Mouse (Mus musculus) forebrain, embryonic 16.5 days (tissue): ENCODE data around the gene Gm9821. TPM values are rescaled to one million over a fixed set of nuclear protein-coding genes. Genes with fewer than 3 reads are reported as not detected.

ENCODE experiments used
- ATAC-seq: fragments of 200-750 bp; cut with Nextera tagmentation; 2 replicates; pipeline ENCODE4 v1.8.0; 2017; ENCODE audit warnings: mild to moderate bottlenecking, moderate library complexity
- H3K27ac ChIP-seq: fragments of 300-500 bp; sonication (generic); 2 replicates; pipeline ENCODE4 v1.5.1; 2014; ENCODE audit warnings: low read length, control low read depth
- H3K27me3 ChIP-seq: fragments of 300-500 bp; sonication (generic); replicated peaks from 2 replicates; pipeline ENCODE4 v1.6.1; 2014; ENCODE audit warnings: low read length; ENCODE audit not compliant: control insufficient read depth, insufficient read depth
- H3K36me3 ChIP-seq: fragments of 300-500 bp; sonication (generic); 2 replicates; pipeline ENCODE4 v1.6.1; 2014; ENCODE audit not compliant: control insufficient read depth, insufficient read depth
- H3K4me1 ChIP-seq: fragments of 300-500 bp; sonication (generic); replicated peaks from 2 replicates; pipeline ENCODE4 v1.6.1; 2014; ENCODE audit warnings: low read length; ENCODE audit not compliant: control insufficient read depth, insufficient read depth
- H3K4me2 ChIP-seq: fragments of 300-500 bp; sonication (generic); 2 replicates; pipeline ENCODE4 v1.6.1; 2014; ENCODE audit warnings: mild to moderate bottlenecking, low read length, control low read depth
- H3K4me3 ChIP-seq: fragments of 300-500 bp; sonication (generic); replicated peaks from 2 replicates; pipeline ENCODE4 v1.5.1; 2014; ENCODE audit warnings: mild to moderate bottlenecking, low read length, control low read depth
- H3K9ac ChIP-seq: fragments of 300-500 bp; sonication (generic); replicated peaks from 2 replicates; pipeline ENCODE4 v1.6.1; 2014; ENCODE audit warnings: low read depth, low read length, control low read depth
- H3K9me3 ChIP-seq: fragments of 300-500 bp; sonication (generic); 2 replicates; pipeline ENCODE4 v1.6.1; 2016; ENCODE audit warnings: low read length; ENCODE audit not compliant: control insufficient read depth
- WGBS: fragments of 180-500 bp; shearing (Covaris S2); extraction: QIAGEN DNeasy Blood & Tissue Kit; methylation state at CpG from one replicate; pipeline ENCODE4 v1.1.7; 2014; 5-methylcytosine and 5-hydroxymethylcytosine counted together
- polyA plus RNA-seq: library from polyadenylated mRNA; unstranded; fragments of >200 nt; fragmentation: Nextera tagmentation; extraction: Ambion mirVana; gene quantifications from 2 replicates; pipeline ENCODE4 v1.2.1, GENCODE M21; 2015

The Gm9821 gene
- polyA plus RNA-seq, 1 experiment from 2014 or later, result 0.46 TPM

DNA sequence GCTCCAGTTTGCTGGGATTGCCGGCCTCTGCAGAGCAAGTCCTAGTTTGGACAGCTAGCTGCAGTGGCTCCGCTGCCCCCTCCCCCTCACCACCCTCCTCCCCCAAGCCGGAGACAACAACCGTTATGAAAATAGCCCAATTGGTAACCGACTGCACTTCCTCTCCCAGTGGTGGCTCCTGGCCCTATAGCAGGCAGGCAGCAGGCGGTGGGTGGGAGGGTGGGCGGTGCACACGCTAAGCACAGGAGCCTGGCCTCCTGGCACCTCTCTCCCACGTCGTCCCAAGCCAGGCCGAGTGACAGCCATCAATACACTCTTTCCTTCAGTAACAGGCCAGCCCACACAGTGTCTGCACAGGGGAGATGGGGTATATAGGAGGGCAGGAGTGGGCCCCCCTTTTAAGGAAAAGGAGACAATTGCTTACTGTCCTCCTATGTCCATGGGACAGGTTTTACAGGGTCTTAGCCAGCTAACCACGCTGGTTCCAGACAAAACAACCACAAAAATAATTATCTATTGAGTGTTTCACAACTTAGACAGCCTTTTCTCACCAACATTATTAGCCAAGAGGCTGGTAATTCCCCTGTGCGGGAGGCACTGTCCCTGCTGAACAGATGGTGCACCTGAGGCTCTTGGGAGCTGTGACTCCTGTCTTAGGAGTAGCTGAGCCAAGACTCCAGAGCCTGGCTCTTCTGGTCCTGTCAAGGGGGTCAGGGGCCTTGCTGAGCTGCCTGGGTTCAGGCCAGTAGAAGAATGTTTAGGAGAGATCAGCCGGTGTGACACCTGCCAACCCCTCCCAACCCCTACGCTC, 5.0 kb downstream of the Gm9821 start:
- H3K27ac ChIP-seq, result peak overlapping the region; percentile 65
- H3K36me3 ChIP-seq, result no peaks in the 10 kb centered on the region
- peak; percentile 86 for ATAC-seq
- H3K27me3 ChIP-seq, result no peaks in the 10 kb centered on the region
- WGBS, result 9% methylated on average over 15 of the region's 15 CpGs
- H3K4me3 ChIP-seq, result no peak overlapping the region
- H3K9me3 ChIP-seq, result no peaks in the 10 kb centered on the region
- H3K9ac ChIP-seq, result peak overlapping the region; percentile 9
- H3K4me2 ChIP-seq, result peak overlapping the region; percentile 32
- H3K4me1 ChIP-seq, result peaks cover 49% of the 10 kb centered on the region

DNA sequence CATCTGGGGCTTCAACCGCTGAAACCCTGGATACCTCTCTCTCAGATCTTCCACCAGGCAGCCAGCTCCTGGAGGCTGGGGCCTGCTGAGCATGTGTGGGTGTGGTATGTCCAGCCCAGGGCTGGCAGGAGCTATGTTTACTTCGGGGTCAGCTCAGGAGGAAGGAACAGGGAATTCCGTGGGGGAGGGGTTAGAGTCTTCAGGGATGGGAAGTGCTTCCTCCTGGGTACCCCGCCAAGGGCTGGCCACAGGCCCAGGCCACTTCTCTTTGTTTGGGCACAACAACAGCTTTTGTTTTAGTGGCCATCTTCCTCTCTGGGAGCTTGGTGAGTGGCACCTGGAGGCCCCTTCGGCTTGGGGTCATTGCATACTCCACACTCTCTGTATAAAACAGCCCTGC, 8.3 kb downstream of the Gm9821 start:
- no peak for ATAC-seq
- 25% methylated on average over 5 of the region's 5 CpGs for WGBS

DNA sequence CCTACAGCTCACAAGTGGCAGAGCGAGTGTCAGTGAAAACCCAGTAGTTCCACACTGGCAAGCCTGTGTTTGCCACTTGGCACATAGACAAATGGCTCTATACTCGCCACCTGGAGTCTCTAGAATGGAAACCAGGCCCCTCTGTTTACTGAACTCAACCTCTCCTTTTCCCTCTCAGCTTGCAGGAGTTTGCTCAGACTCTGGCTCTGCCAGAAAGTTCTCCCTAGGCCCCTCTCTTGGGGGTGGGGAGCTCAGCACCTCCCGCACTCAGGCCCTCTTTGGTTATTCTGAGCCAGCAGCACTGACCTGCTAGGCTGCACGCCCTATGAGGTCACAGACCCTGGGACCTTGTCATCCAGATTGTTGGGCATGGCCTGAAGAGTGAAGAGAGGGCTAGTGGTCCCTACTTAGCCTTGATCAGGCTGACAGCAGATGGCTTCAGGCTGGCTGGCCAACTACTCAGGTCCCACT, 9.7 kb downstream of the Gm9821 start:
- no peak overlapping the region for H3K4me2 ChIP-seq
- no peak overlapping the region for H3K9ac ChIP-seq
- ATAC-seq, result no peak
- no peaks in the 10 kb centered on the region for H3K9me3 ChIP-seq
- H3K4me1 ChIP-seq, result peaks cover 43% of the 10 kb centered on the region
- no peaks in the 10 kb centered on the region for H3K36me3 ChIP-seq
- no peak overlapping the region for H3K4me3 ChIP-seq
- WGBS, result 74% methylated on average over 4 of the region's 4 CpGs
- H3K27ac ChIP-seq, result no peak overlapping the region
- no peaks in the 10 kb centered on the region for H3K27me3 ChIP-seq

More for the DNA sequence above, 8.3 kb downstream of the Gm9821 start:
- no peak overlapping the region for H3K27ac ChIP-seq
- no peak overlapping the region for H3K4me2 ChIP-seq
- H3K27me3 ChIP-seq, result no peaks in the 10 kb centered on the region
- H3K4me1 ChIP-seq, result peaks cover 47% of the 10 kb centered on the region
- H3K4me3 ChIP-seq, result no peak overlapping the region
- no peaks in the 10 kb centered on the region for H3K9me3 ChIP-seq
- H3K36me3 ChIP-seq, result no peaks in the 10 kb centered on the region
- H3K9ac ChIP-seq, result no peak overlapping the region

DNA sequence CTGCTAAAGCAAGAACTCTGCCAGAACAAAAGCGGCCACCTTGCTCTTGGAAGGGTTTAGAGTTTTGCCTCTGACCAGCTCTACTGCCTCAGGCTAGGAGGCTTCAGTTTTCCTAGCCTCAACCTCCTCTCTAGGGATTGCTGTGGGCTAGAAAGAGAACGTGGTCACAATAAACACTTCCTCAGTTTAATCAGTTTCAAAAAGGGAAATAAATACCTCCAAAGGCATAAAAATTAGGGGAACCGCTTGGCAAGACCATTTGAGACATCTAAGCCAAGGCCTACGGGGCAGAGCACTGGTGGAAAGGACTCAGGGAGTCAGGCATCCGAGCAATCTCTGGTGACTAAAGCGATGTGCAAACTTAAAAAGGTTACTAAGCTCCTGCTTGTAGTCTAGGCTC, 10.4 kb downstream of the Gm9821 start:
- H3K36me3 ChIP-seq, result no peaks in the 10 kb centered on the region
- H3K9me3 ChIP-seq, result no peaks in the 10 kb centered on the region
- H3K27ac ChIP-seq, result no peak overlapping the region
- no peak overlapping the region for H3K4me3 ChIP-seq
- H3K27me3 ChIP-seq, result no peaks in the 10 kb centered on the region
- no peak for ATAC-seq
- no peak overlapping the region for H3K9ac ChIP-seq
- 86% methylated on average over 6 of the region's 6 CpGs for WGBS
- H3K4me1 ChIP-seq, result peaks cover 36% of the 10 kb centered on the region
- H3K4me2 ChIP-seq, result no peak overlapping the region

DNA sequence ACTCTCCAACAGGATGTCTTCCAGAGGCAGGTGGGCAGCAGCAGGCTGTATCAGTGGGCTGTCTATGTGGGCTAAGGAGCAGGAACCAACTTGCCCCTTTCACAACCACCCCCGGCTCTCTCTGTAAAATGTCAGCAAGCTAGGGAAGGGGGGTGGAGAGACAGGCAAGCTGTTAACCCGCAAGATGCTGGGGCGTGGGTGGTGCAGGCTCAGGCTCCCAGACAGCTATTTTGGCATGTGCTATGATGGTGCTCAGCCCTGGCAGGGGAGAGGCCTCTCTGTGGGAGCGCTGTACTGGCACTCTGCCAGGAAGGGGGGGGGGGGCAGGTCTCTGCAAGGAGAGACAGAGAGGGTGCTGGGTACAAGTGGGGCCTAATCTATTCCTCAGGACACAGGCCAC, 11.6 kb downstream of the Gm9821 start:
- Histone ChIP-seq H3K36me3 (no peaks in the 10 kb centered on the region), H3K4me1 (peaks cover 41% of the 10 kb centered on the region), H3K27me3 (no peaks in the 10 kb centered on the region), H3K4me3 (no peak overlapping the region), H3K9ac (no peak overlapping the region), H3K4me2 (no peak overlapping the region), H3K9me3 (no peaks in the 10 kb centered on the region), H3K27ac (peak overlapping the region; percentile 72)
- peak; percentile 84 for ATAC-seq
- whole genome bisulfite sequencing, result 17% methylated on average over 4 of the region's 4 CpGs

DNA sequence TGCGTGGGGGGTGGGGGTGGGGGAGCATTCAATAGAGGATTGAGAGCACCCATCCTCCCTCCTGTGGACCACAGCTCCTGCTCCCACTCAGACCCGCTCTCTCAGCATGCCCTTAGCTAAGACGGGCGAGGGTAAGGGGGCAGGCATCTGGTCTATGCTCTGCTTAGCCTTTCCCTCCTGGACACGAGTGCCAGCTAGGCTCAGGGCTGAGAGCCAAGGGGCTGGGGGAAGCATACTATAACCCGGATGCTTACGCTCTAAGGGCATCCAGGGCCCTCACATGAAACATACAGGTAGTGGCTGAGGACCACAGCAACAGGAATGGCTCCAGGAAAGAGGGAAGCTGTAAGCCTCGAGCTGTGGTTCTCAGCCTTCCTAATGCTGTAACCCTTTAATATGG, 12.5 kb downstream of the Gm9821 start:
- no peak for ATAC-seq
- Histone ChIP-seq H3K4me1 (peaks cover 49% of the 10 kb centered on the region), H3K27ac (no peak overlapping the region), H3K9ac (no peak overlapping the region), H3K27me3 (no peaks in the 10 kb centered on the region), H3K4me2 (no peak overlapping the region), H3K9me3 (no peaks in the 10 kb centered on the region), H3K4me3 (no peak overlapping the region), H3K36me3 (no peaks in the 10 kb centered on the region)
- WGBS, result 84% methylated on average over 8 of the region's 8 CpGs

DNA sequence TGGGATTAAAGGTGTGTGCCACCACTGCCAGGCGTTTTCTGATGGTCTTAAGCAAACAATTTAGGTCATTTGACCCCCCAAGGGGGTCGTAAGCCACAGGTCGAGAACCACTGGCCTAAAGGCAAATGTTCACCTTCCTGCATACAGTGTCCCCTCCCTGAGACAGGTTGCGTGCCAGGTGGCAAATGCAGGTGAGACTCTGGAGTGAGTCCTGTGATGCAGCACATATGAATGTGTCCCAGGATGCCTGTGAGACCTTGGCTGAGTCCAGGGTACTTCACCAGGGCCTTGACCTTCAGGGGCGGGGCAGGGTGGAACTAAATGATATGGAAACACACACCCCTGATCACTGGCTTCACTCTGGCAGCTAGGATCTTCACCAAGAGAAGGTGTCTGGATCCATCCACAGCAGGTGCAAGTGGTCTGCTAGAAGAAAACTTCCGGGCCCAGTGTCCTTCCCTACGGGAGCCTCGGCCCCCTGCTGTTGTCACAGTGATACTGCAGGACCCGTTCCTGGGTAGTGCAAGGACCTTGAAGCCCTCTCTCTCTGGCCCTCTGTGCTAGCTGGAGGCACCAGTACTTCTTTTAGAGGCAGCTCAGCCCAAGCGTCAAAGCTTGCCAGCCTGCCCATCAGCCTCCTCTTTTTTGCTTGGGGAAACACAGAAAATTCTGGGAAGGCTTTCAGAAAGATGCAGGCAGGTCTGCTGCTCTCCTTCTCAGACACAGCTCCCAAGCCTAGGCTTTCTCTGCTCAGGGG, 13.4 kb downstream of the Gm9821 start:
- no peak overlapping the region for H3K27ac ChIP-seq
- no peak overlapping the region for H3K4me3 ChIP-seq
- no peak for ATAC-seq
- no peaks in the 10 kb centered on the region for H3K36me3 ChIP-seq
- H3K27me3 ChIP-seq, result no peaks in the 10 kb centered on the region
- no peak overlapping the region; the same call in 1 of the 2 replicates for H3K9ac ChIP-seq
- peaks cover 46% of the 10 kb centered on the region for H3K4me1 ChIP-seq
- WGBS, result 49% methylated on average over 10 of the region's 10 CpGs
- no peak overlapping the region for H3K4me2 ChIP-seq
- no peaks in the 10 kb centered on the region for H3K9me3 ChIP-seq

DNA sequence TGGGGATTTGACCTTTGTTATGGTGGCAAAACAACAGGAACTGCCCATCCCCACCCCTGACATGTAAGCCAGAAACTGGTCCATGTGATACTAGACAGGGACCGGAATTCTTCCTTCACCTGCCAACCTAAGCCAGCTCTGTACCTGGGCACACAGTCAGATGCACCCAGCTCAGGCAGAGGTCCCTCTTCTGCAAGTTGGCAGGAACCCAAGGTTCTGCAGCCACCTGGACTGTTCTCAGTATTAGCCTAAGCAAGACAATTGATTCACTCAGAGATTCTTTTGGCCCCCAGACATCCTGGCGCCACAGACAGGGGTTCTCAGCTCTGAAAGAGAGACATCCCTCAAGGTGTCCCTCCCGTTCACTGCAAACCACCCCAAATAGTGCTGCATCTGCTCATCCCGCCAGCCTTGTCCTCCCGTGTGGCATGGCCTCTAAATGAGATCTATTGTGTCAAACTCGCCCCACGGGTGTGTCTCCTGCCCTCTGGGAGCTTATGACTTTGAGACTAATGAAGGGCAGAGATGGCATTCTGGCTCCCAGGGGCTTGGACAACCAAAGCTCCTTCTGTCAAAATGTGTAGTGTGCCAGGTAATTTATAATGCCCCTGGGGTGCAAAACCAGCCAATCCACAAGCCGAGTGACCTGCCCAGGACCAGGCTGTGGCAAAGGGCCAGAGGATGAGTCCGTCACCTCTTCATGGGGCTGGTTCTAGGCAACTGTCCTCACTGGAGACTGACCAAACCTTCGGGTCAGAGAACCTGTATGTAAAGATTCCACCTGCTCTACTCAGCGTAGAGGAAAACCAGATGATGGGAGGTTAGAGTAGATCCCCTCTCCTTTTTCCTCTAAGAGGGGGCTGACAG, 14.3 kb downstream of the Gm9821 start:
- H3K27me3 ChIP-seq, result no peaks in the 10 kb centered on the region
- no peak overlapping the region for H3K4me3 ChIP-seq
- ATAC-seq, result no peak
- no peak overlapping the region for H3K4me2 ChIP-seq
- peaks cover 43% of the 10 kb centered on the region for H3K4me1 ChIP-seq
- no peak overlapping the region; the same call in 1 of the 2 replicates for H3K9ac ChIP-seq
- H3K27ac ChIP-seq, result no peak overlapping the region
- no peaks in the 10 kb centered on the region for H3K36me3 ChIP-seq
- WGBS, result 76% methylated on average over 11 of the region's 11 CpGs
- H3K9me3 ChIP-seq, result no peaks in the 10 kb centered on the region

DNA sequence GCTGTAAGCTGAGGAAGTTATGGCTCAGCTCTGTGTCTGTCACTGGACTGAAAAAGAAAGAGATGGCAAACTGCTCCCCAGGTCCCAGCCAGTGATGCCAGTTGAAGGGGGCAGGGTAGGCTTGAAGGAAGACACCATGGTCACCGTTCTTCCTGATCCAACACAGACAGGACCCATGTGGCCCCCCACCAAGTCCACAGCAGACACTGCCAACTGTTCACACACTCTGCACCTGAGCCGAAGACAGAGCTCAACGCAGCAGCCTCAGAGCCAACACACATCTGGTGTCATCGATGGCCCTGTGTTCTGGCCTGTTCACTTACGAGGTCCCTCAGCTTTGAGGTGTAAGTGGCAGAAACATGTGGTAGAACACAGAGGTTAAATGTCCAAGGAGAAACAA, 15.0 kb downstream of the Gm9821 start:
- no peak overlapping the region for H3K4me3 ChIP-seq
- WGBS, result 83% methylated on average over 5 of the region's 5 CpGs
- H3K4me2 ChIP-seq, result no peak overlapping the region
- H3K27me3 ChIP-seq, result no peaks in the 10 kb centered on the region
- no peaks in the 10 kb centered on the region for H3K9me3 ChIP-seq
- no peak overlapping the region for H3K9ac ChIP-seq
- H3K27ac ChIP-seq, result no peak overlapping the region
- ATAC-seq, result no peak
- H3K4me1 ChIP-seq, result peaks cover 37% of the 10 kb centered on the region
- H3K36me3 ChIP-seq, result no peaks in the 10 kb centered on the region
